Mouse (Mus musculus): ENCODE data around the gene Pml. TPM values are rescaled to one million over a fixed set of nuclear protein-coding genes. Genes with fewer than 3 reads are reported as not detected.

The Pml gene
- total RNA-seq, 4 experiments from 2014 or later = 13.2 to 19.0 (median 15.6) TPM

GRCm38 (mm10) chr9:58169426-58169825 is 80.2 kb downstream of the Pml start:
- no peak for DNase-seq (ENCODE audit: low spot score in 2 of 2)

GRCm38 (mm10) chr9:58168880-58169279 is 80.7 kb downstream of the Pml start:
- no peak for DNase-seq (ENCODE audit: low spot score in 2 of 2)

Small RNAs within 50 kb of the gene (microRNA-seq; reads per million reads assigned to microRNA genes)
- 0 reads per million in 2 experiments for gene Mir6385

Other genes with a start within 250 kb of the Pml start
- 1 to 10 TPM; 2.4 to 4.6 (median 3.1) TPM for gene Cyp11a1, start 243.4 kb downstream of the Pml start, total RNA-seq (2022)
- 10 to 100 TPM; 17.0 to 22.6 (median 18.2) TPM for gene Stra6, start 186.0 kb downstream of the Pml start, total RNA-seq (2022)
- 1 to 10 TPM in 3 of 4 experiments, under 1 TPM in 1; 0.87 to 2.0 (median 1.3) TPM for gene Ccdc33, start 131.0 kb downstream of the Pml start, total RNA-seq (2022)
- 10 to 100 TPM; 12.8 to 17.1 (median 13.6) TPM for gene Islr, start 45.5 kb downstream of the Pml start, total RNA-seq (2022)
- 100 to 1,000 TPM in 1 of 4 experiments, 10 to 100 TPM in 3; 92.3 to 112 (median 95.9) TPM for gene Islr2, start 45.5 kb downstream of the Pml start, total RNA-seq (2022)
- gene Stoml1, start 3.4 kb upstream of the Pml start, total RNA-seq (2022) = 10 to 100 TPM; 65.2 to 77.4 (median 75.3) TPM
- 1 to 10 TPM; 2.6 to 4.2 (median 3.0) TPM for gene Loxl1, start 63.4 kb upstream of the Pml start, total RNA-seq (2022)
- gene Tbc1d21, start 120.7 kb upstream of the Pml start, total RNA-seq (2022) = not detected
- gene Insyn1, start 238.8 kb upstream of the Pml start, total RNA-seq (2022) = 100 to 1,000 TPM; 211 to 240 (median 223) TPM